Mouse (Mus musculus) yolk sac, embryonic 10.5 days (tissue): ENCODE measurements around the gene Zp3.
A peak's percentile ranks its signal among the peaks of the same experiment; 100 is the strongest.

Experiments used
- DNase-seq: peaks from one replicate; pipeline ENCODE4 v3.0.0-alpha.2; 2017; ENCODE audit warnings: low spot score

Gene Zp3

GRCm38 (mm10) chr5:135962125-135962491 lies 17.8 kb upstream of the Zp3 start:
- DNase-seq: no peak

DNA sequence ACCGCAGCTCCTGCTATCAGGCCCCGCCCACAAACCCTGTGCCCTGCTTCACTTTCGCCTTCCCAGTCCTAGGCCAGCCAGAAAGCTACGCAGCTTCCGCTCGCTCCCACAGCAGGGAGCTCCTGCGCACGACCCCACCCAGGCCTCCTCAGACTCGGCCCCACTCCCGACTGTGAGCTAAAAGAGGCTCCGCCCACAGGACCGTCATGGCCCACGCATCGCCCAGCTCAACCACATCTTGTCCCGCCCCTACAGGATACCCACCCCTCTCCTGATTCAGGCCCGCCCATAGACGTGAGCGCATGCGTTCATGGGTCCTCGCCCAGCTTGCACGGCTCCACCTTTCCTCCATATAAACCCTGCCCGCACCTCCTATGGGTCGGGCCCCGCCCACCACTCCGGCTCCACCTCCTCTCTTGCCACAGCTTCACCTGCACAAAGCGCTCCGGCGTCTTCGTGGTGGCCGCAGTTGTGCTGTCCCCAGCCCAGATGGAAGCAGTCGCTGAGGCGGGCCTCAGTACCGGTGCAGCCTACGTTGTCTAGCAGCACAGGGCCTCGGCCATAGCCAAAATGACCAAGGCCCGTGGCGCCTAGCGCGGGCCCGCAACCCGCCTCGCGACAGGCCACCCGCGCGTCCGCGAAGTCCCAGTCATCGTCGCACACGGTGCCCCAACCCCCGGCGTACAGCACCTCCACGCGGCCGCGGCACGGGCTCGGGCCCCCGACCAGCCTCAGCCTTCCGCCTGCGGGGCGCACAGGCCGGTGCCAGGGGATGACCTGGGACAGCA lies 17.2 kb upstream of the Zp3 start:
- peak; percentile 100 for DNase-seq

- DNase-seq: no peak
Measured at GRCm38 (mm10) chr5:135963280-135963627, 16.6 kb upstream of the Zp3 start.

DNA sequence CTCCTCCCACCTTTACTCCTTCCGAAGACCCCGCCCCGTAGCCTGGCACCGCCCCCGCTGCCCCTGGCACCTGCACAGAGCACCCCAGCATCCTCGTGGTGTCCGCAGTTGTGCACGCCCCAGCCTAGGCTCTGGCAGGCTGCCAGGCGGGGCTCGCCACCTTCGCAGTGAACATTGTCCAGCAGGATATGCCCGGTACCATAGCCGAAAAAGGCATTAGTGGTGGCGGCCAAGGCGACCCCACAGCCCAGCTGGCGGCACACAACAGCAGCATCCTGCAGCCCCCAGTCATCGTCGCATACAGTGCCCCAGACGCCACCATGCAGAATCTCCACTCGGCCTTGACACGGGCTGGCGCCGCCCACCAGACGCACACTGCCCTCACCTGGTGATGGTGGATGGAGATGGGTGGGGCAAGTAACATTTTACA lies 14.4 kb upstream of the Zp3 start:
- no peak for DNase-seq

DNA sequence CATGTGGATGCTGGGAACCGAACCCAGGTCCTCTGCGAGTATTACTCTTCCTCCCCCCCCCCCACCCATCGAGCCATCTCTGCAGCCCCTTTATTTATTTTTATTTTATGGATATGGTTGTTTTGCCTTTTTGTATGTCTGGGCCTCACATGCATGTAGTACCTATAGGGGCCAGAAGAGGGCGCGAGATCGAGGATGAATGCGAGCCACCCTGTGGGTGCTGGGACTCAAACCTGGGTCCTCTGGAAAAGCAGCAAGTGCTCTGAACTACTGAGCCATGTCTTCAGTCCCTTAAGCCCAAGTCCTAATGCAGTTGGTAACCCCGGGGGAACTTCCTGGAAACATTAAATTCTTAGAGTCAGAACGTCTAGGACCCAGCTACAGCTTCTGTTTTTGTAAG lies 13.0 kb upstream of the Zp3 start:
- DNase-seq: no peak

- no peak for DNase-seq
Measured at GRCm38 (mm10) chr5:135968781-135969180, 11.1 kb upstream of the Zp3 start.

GRCm38 (mm10) chr5:135970247-135970646 lies 9.7 kb upstream of the Zp3 start:
- no peak for DNase-seq

DNA sequence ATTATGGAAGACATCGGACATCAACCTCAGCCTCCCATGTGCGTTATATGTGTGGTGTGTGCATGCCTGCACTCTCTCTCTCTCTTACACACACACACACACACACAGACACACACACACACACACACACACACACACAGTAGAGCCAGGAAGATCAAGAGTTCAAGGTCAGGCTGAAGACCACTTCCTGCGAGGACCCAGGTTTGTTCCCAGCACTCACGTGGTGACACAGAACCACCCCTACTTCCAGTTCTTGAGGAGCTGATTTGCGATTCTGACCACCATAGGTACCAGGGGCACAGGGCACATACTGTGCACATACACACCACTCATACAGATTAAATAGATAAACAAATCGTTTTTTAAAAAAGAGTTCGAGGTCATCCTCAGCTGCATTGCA lies 8.0 kb upstream of the Zp3 start:
- no peak for DNase-seq

DNA sequence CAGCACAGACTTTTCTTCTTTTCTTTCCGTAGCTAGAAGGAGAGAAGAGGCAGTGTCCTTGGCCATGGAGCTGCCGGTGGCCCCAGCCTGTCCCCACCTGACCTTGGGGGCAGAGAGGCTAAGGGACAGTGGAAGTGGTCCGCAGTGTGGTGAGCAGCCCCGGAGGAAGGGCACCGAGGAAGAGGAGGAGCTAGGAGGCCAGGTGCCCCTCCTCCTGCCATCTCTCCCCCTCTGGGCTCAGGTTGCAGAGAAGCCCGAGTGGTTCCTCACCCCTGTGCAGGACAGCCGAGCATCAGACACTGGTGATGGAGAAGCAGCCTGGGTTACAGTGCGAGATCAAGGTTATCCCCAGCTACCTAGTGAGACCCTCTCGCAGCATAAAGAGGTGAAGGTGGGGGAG lies 5.5 kb upstream of the Zp3 start, which contains the start of gene Ssc4d:
Gene Ssc4d (minus strand): TSS at position 167 of the 400 bp plus-strand sequence.
- DNase-seq: no peak

GRCm38 (mm10) chr5:135975893-135976668 lies 3.8 kb upstream of the Zp3 start:
- no peak for DNase-seq

GRCm38 (mm10) chr5:135979381-135979780 lies 518 bp upstream of the Zp3 start:
- DNase-seq: no peak

- no peak for DNase-seq
Measured at GRCm38 (mm10) chr5:135982398-135982797, 2.5 kb downstream of the Zp3 start.

GRCm38 (mm10) chr5:135984546-135985044 lies 4.7 kb downstream of the Zp3 start:
- no peak for DNase-seq

DNA sequence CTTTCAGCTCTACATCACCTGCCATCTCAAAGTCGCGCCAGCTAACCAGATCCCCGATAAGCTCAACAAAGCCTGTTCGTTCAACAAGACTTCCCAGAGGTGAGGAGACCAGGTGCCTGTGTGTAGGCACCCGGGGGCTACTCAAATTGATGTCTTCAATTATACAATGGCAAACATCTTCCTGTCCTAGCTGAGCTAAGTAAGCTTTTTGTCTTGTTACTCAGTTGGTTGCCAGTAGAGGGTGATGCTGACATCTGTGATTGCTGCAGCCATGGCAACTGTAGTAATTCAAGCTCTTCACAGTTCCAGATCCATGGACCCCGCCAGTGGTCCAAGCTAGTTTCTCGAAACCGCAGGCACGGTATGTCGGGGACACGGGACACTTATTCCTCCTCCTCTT lies 7.3 kb downstream of the Zp3 start:
- DNase-seq: no peak

GRCm38 (mm10) chr5:135990601-135991000 lies 10.7 kb downstream of the Zp3 start:
- DNase-seq: no peak

DNA sequence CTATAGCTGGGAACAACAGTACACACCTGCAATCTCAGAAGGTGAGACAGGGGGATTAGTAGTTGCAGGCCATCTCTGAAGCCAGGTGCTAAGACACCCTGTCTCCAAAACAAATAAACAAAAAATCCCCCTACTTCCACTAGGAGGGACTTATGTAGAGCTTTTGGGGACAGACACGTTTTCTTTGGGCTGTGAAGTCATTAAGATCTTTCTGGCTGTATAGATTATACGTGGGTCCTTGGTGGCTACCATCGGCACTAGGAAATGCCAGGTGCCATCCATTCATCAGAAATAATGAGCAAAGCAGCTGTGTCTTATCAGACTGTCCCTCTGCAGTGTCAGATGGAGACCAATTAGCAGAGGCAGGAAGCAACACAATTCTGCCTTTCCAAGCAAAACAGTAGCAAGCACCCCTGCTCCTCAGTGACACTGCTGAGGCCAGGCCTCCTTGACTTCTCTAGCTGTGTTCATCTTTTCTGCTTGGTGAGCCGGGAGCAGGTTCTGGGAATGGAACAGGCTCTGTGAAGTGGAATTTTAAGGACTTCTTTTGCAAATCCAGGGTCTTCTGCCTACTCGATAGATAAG lies 13.6 kb downstream of the Zp3 start:
- DNase-seq: no peak

DNA sequence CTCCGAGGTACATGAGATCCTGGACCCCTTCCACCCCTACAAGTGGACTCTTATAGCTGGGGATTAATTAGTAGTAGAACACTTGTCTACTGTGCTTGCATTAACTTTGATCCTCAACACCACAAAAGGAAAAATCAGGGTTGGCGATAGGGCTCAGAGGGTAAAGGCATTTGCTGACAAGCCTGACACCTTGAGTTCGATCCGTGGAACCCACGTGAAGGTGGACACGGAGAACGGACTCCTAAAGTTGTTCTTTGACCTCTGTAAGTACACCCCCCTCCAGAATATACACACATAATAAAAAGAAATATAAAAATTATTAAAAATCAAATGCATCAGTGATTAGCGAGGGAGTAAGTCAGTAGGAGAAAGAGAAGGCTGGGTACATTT lies 14.4 kb downstream of the Zp3 start:
- DNase-seq: no peak

GRCm38 (mm10) chr5:135994725-135995687 lies 15.1 kb downstream of the Zp3 start, which contains the start of gene Dtx2:
Gene Dtx2 (plus strand): TSS chr5:135994800.
- DNase-seq: peak; percentile 89

GRCm38 (mm10) chr5:135996162-135996561 lies 16.3 kb downstream of the Zp3 start:
- DNase-seq: no peak

- DNase-seq: no peak
Measured at GRCm38 (mm10) chr5:136001222-136001621, 21.3 kb downstream of the Zp3 start.

- DNase-seq: no peak
Measured at GRCm38 (mm10) chr5:136002325-136002724, 22.4 kb downstream of the Zp3 start.

- no peak for DNase-seq
Measured at GRCm38 (mm10) chr5:136002751-136003151, 22.9 kb downstream of the Zp3 start.
